In genomic region chr7:101822836-101823757, GRCm38 (mm10) we compare ENCODE assay signal across 8 mouse cellular contexts. TPM values are rescaled to one million over a fixed set of nuclear protein-coding genes. Genes with fewer than 3 reads are reported as not detected.
DNase-seq lines count a peak whose midpoint lies in the region; ATAC-seq and TF ChIP-seq lines count a peak whose summit lies in the region.

No protein-coding gene starts in this region.

- H3K4me3 ChIP-seq in cerebellum, adult 2 months (replicated peaks; ENCODE audit: insufficient read depth, low read depth, low read length), result no peak overlapping the region
- H3K4me3 ChIP-seq in cortical plate, adult 2 months (ENCODE audit: insufficient read depth, low read length), result no peak overlapping the region
- H3K4me3 ChIP-seq in intestine, embryonic 14.5 days (ENCODE audit: low read depth, low read length), result no peak overlapping the region
- no peak overlapping the region for H3K4me3 ChIP-seq in lung, embryonic 14.5 days (ENCODE audit: low read depth, low read length)
- no peak overlapping the region for H3K4me3 ChIP-seq in stomach, embryonic 16.5 days (replicated peaks; ENCODE audit: low read length)

- H3K27me3 ChIP-seq in cerebellum, adult 2 months (ENCODE audit: control insufficient read depth, insufficient read depth, low read length), result peaks cover 6% of the 10 kb centered on the region; the same call in 1 of the 2 replicates
- H3K27me3 ChIP-seq in intestine, embryonic 14.5 days (replicated peaks; ENCODE audit: control insufficient read depth, insufficient read depth, low read length), result peaks cover 41% of the 10 kb centered on the region
- H3K27me3 ChIP-seq in lung, embryonic 14.5 days (ENCODE audit: insufficient read depth, low read length), result peaks cover 41% of the 10 kb centered on the region
- H3K27me3 ChIP-seq in stomach, embryonic 16.5 days (ENCODE audit: control insufficient read depth, insufficient read depth, low read length), result peaks cover 39% of the 10 kb centered on the region

- TF ChIP-seq CTCF in cerebellum, adult 2 months (IDR thresholded peaks at IDR 0.05; ENCODE audit: borderline replicate concordance, insufficient read depth, low read depth, low read length), result 0 out of 2 replicates have a peak, but pooled peaks have one; percentile 26
- TF ChIP-seq CTCF in cortical plate, adult 2 months (IDR thresholded peaks at IDR 0.05; ENCODE audit: extremely low read depth, insufficient read depth, low read length), result peak; percentile 44
- TF ChIP-seq CTCF in lung, embryonic 14.5 days (IDR thresholded peaks at IDR 0.05; ENCODE audit: low read depth), result peak; percentile 54

- DNase-seq in cerebellum, adult 2 months, result no peak
- DNase-seq in cerebellum, adult 11 months, result no peak
- DNase-seq in intestine, embryonic 14.5 days (ENCODE audit: low spot score), result no peak
- peak; percentile 58 for DNase-seq in lung, embryonic 14.5 days
- no peak for DNase-seq in layer of hippocampus, postnatal 10 days (ENCODE audit: low spot score in 2 of 2)
- DNase-seq in spleen, adult 18-20 months, result no peak

- no peak overlapping the region for H3K27ac ChIP-seq in cerebellum, adult 2 months (ENCODE audit: insufficient read depth, low read length)
- no peak overlapping the region for H3K27ac ChIP-seq in cortical plate, adult 2 months (ENCODE audit: insufficient read depth, low read length)
- H3K27ac ChIP-seq in intestine, embryonic 14.5 days (ENCODE audit: low read depth), result no peak overlapping the region
- no peak overlapping the region for H3K27ac ChIP-seq in lung, embryonic 14.5 days (ENCODE audit: low read depth)
- H3K27ac ChIP-seq in stomach, embryonic 16.5 days (ENCODE audit: low read length), result no peak overlapping the region

- 0 out of 2 replicates have a peak, but pooled peaks have one; percentile 13 for ATAC-seq in intestine, embryonic 14.5 days (replicated peaks; ENCODE audit: low FRiP score, low TSS enrichment, low read depth)
- peak; percentile 9; the same call in 1 of the 2 replicates for ATAC-seq in lung, embryonic 14.5 days (ENCODE audit: insufficient read depth)
- ATAC-seq in stomach, embryonic 16.5 days (ENCODE audit: insufficient read depth, low FRiP score), result peak; percentile 19; the same call in 1 of the 2 replicates

- peak overlapping the region; percentile 88; the same call in 1 of the 2 replicates for H3K4me2 ChIP-seq in intestine, embryonic 14.5 days (ENCODE audit: low read length)
- H3K4me2 ChIP-seq in lung, embryonic 14.5 days, result peak overlapping the region; percentile 84; the same call in 1 of the 2 replicates
- H3K4me2 ChIP-seq in stomach, embryonic 16.5 days (ENCODE audit: low read depth, low read length), result no peak overlapping the region

- H3K9ac ChIP-seq in intestine, embryonic 14.5 days (ENCODE audit: low read length), result no peak overlapping the region
- no peak overlapping the region for H3K9ac ChIP-seq in lung, embryonic 14.5 days
- no peak overlapping the region for H3K9ac ChIP-seq in stomach, embryonic 16.5 days (ENCODE audit: low read length)

- peaks cover 48% of the 10 kb centered on the region for H3K36me3 ChIP-seq in intestine, embryonic 14.5 days (ENCODE audit: control insufficient read depth, insufficient read depth, low read length)
- peaks cover 54% of the 10 kb centered on the region for H3K36me3 ChIP-seq in lung, embryonic 14.5 days (ENCODE audit: insufficient read depth)
- H3K36me3 ChIP-seq in stomach, embryonic 16.5 days (ENCODE audit: control insufficient read depth, insufficient read depth, low read length), result peaks cover 23% of the 10 kb centered on the region

- WGBS in cerebellum, adult 2 months, result 47% methylated on average over 32 of the region's 32 CpGs
- 39% methylated on average over 32 of the region's 32 CpGs for WGBS in intestine, embryonic 14.5 days
- 36% methylated on average over 32 of the region's 32 CpGs for WGBS in lung, embryonic 14.5 days
- 48% methylated on average over 32 of the region's 32 CpGs for WGBS in stomach, embryonic 16.5 days

- H3K4me1 ChIP-seq in cerebellum, adult 2 months (ENCODE audit: control insufficient read depth, insufficient read depth, low read length), result peaks cover 2% of the 10 kb centered on the region; the same call in 1 of the 2 replicates
- H3K4me1 ChIP-seq in cortical plate, adult 2 months (ENCODE audit: control insufficient read depth, insufficient read depth, low read length), result no peaks in the 10 kb centered on the region
- peaks cover 21% of the 10 kb centered on the region for H3K4me1 ChIP-seq in intestine, embryonic 14.5 days (replicated peaks; ENCODE audit: control insufficient read depth, insufficient read depth, low read length)
- H3K4me1 ChIP-seq in lung, embryonic 14.5 days (ENCODE audit: insufficient read depth), result no peaks in the 10 kb centered on the region
- H3K4me1 ChIP-seq in stomach, embryonic 16.5 days (ENCODE audit: control insufficient read depth, insufficient read depth, low read length), result peaks cover 18% of the 10 kb centered on the region

- TF ChIP-seq POLR2A in cerebellum, adult 2 months (IDR thresholded peaks at IDR 0.05; ENCODE audit: borderline replicate concordance, insufficient read depth, low read length), result no peak
- no peak for TF ChIP-seq POLR2A in cortical plate, adult 2 months (IDR thresholded peaks at IDR 0.05; ENCODE audit: extremely low read depth, insufficient read depth, low read length)

- H3K9me3 ChIP-seq in intestine, embryonic 14.5 days (ENCODE audit: control insufficient read depth, low read length), result no peaks in the 10 kb centered on the region
- no peaks in the 10 kb centered on the region for H3K9me3 ChIP-seq in lung, embryonic 14.5 days (ENCODE audit: low read depth, low read length)
- H3K9me3 ChIP-seq in stomach, embryonic 16.5 days (replicated peaks; ENCODE audit: control insufficient read depth, low read length), result no peaks in the 10 kb centered on the region

RNA-seq across cellular contexts. Expression of gene Phox2a, which starts 5.0 kb away (rescaled TPM):
- 0.52 and 0.71 TPM in 2 replicates for polyA plus RNA-seq in cerebellum, adult 2 months (2012; rRNA removed)
- polyA plus RNA-seq in cortical plate, adult 2 months (2012; rRNA removed), result not detected in 2 replicates
- polyA plus RNA-seq in intestine, embryonic 14.5 days (2014; fragmentation: Nextera tagmentation; extraction: Ambion mirVana), result 6.9 and 7.5 TPM in 2 replicates
- polyA plus RNA-seq in lung, embryonic 14.5 days (2014; fragmentation: Nextera tagmentation; extraction: Ambion mirVana), result 0.34 and 0.67 TPM in 2 replicates
- polyA plus RNA-seq in stomach, embryonic 16.5 days (2015; fragmentation: Nextera tagmentation; extraction: Ambion mirVana), result 2.0 and 2.6 TPM in 2 replicates
- total RNA-seq in layer of hippocampus, postnatal 10 days (2021), result not detected

RNA-seq across cellular contexts. Expression of gene Inppl1, which starts 14.9 kb away (rescaled TPM):
- 35.4 and 43.9 TPM in 2 replicates for polyA plus RNA-seq in cerebellum, adult 2 months (2012; rRNA removed)
- 36.5 and 40.7 TPM in 2 replicates for polyA plus RNA-seq in cortical plate, adult 2 months (2012; rRNA removed)
- polyA plus RNA-seq in intestine, embryonic 14.5 days (2014; fragmentation: Nextera tagmentation; extraction: Ambion mirVana), result 24.8 and 27.2 TPM in 2 replicates
- polyA plus RNA-seq in lung, embryonic 14.5 days (2014; fragmentation: Nextera tagmentation; extraction: Ambion mirVana), result 35.6 and 37.4 TPM in 2 replicates
- 27.8 and 34.1 TPM in 2 replicates for polyA plus RNA-seq in stomach, embryonic 16.5 days (2015; fragmentation: Nextera tagmentation; extraction: Ambion mirVana)
- 10 to 100 TPM; 24.0 to 26.3 TPM for total RNA-seq in layer of hippocampus, postnatal 10 days (2021)

RNA-seq across cellular contexts. Expression of gene Folr2, which starts 33.9 kb away (rescaled TPM):
- 0.44 and 0.89 TPM in 2 replicates for polyA plus RNA-seq in cerebellum, adult 2 months (2012; rRNA removed)
- polyA plus RNA-seq in cortical plate, adult 2 months (2012; rRNA removed), result 1.1 and 2.1 TPM in 2 replicates
- 2.1 and 2.5 TPM in 2 replicates for polyA plus RNA-seq in intestine, embryonic 14.5 days (2014; fragmentation: Nextera tagmentation; extraction: Ambion mirVana)
- 2.6 and 2.8 TPM in 2 replicates for polyA plus RNA-seq in lung, embryonic 14.5 days (2014; fragmentation: Nextera tagmentation; extraction: Ambion mirVana)
- polyA plus RNA-seq in stomach, embryonic 16.5 days (2015; fragmentation: Nextera tagmentation; extraction: Ambion mirVana), result 1.8 and 2.0 TPM in 2 replicates
- total RNA-seq in layer of hippocampus, postnatal 10 days (2021), result 1 to 10 TPM; 1.2 to 1.3 TPM

RNA-seq across cellular contexts. Expression of gene Anapc15, which starts 40.4 kb away (rescaled TPM):
- polyA plus RNA-seq in cerebellum, adult 2 months (2012; rRNA removed), result 44.7 and 47.3 TPM in 2 replicates
- 60.3 and 63.5 TPM in 2 replicates for polyA plus RNA-seq in cortical plate, adult 2 months (2012; rRNA removed)
- polyA plus RNA-seq in intestine, embryonic 14.5 days (2014; fragmentation: Nextera tagmentation; extraction: Ambion mirVana), result 71.3 and 76.3 TPM in 2 replicates
- 85.9 and 90.4 TPM in 2 replicates for polyA plus RNA-seq in lung, embryonic 14.5 days (2014; fragmentation: Nextera tagmentation; extraction: Ambion mirVana)
- polyA plus RNA-seq in stomach, embryonic 16.5 days (2015; fragmentation: Nextera tagmentation; extraction: Ambion mirVana), result 55.9 and 57.7 TPM in 2 replicates
- 10 to 100 TPM; 31.8 to 34.3 TPM for total RNA-seq in layer of hippocampus, postnatal 10 days (2021)

RNA-seq across cellular contexts. Expression of gene Folr1, which starts 47.5 kb away (rescaled TPM):
- 8.0 and 18.5 TPM in 2 replicates for polyA plus RNA-seq in cerebellum, adult 2 months (2012; rRNA removed)
- polyA plus RNA-seq in cortical plate, adult 2 months (2012; rRNA removed), result 0.81 and 1.5 TPM in 2 replicates
- 76.1 and 79.2 TPM in 2 replicates for polyA plus RNA-seq in intestine, embryonic 14.5 days (2014; fragmentation: Nextera tagmentation; extraction: Ambion mirVana)
- polyA plus RNA-seq in lung, embryonic 14.5 days (2014; fragmentation: Nextera tagmentation; extraction: Ambion mirVana), result 0.20 and 0.73 TPM in 2 replicates
- polyA plus RNA-seq in stomach, embryonic 16.5 days (2015; fragmentation: Nextera tagmentation; extraction: Ambion mirVana), result 9.2 and 14.3 TPM in 2 replicates
- 10 to 100 TPM in 1 of 2 experiments, 1 to 10 TPM in 1; 1.3 to 17.2 TPM for total RNA-seq in layer of hippocampus, postnatal 10 days (2021)
